Mouse (Mus musculus): ENCODE data around the gene Mttp. TPM values are rescaled to one million over a fixed set of nuclear protein-coding genes. Genes with fewer than 3 reads are reported as not detected.

Gene Mttp
- total and polyA plus RNA-seq, 3 experiments = 2.5 to 4.4 TPM; not detected in 1

DNA sequence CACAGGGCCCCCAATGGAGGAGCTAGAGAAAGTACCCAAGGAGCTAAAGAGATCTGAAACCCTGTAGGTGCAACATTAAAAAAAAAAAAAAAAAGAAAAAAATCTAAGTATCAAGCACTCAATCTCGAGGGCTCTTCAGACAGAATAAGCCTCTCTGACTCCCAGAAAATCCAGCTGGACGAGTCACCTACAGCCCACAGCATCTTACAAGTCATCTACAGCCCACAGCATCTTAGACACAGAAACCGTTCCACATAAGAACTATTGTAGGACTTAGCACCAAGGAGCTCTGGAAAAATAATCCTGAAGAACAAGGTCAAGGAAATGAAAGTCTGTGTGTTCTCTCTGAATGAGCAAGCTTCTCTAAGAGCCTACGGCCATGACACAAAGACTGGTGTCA is 42.8 kb downstream of the Mttp start:
- Histone ChIP-seq H3K9ac (ENCODE audit: control insufficient read depth, low read depth, low read length, poor library complexity, severe bottlenecking) (no peak overlapping the region), H3K4me1 (ENCODE audit: control insufficient read depth in 1 of 2, insufficient read depth in 2 of 2, low read length in 2 of 2) (no peaks in the 10 kb centered on the region), H3K27ac (ENCODE audit: control insufficient read depth, low read depth, low read length) (no peak overlapping the region), H3K4me3 (ENCODE audit: control insufficient read depth in 1 of 2, insufficient read depth in 1 of 2, low read depth in 2 of 2, low read length in 2 of 2) (no peak overlapping the region), H3K79me2 (ENCODE audit: control insufficient read depth, insufficient read depth, low read length, poor library complexity) (no peaks in the 10 kb centered on the region), H3K27me3 (ENCODE audit: control insufficient read depth in 1 of 2, insufficient read depth in 2 of 2, low read length in 2 of 2) (no peaks in the 10 kb centered on the region), H3K9me3 (replicated peaks; ENCODE audit: insufficient read depth, low read length) (no peaks in the 10 kb centered on the region), H3K36me3 (ENCODE audit: control insufficient read depth in 1 of 2, insufficient read depth in 2 of 2, low read length in 2 of 2) (no peaks in the 10 kb centered on the region)
- no peak for TF ChIP-seq ZC3H11A (IDR thresholded peaks at IDR 0.05; ENCODE audit: low read depth, low read length)
- TF ChIP-seq JUND (IDR thresholded peaks at IDR 0.05; ENCODE audit: low read depth, low read length) = no peak
- no peak for TF ChIP-seq MAFK (IDR thresholded peaks at IDR 0.05; ENCODE audit: borderline replicate concordance, low read depth, low read length)
- no peak for TF ChIP-seq USF2 (IDR thresholded peaks at IDR 0.05; ENCODE audit: borderline replicate concordance in 1 of 2, insufficient read depth in 1 of 2, low read depth in 1 of 2, low read length in 2 of 2)
- TF ChIP-seq SMC3 (IDR thresholded peaks at IDR 0.05; ENCODE audit: low read depth, low read length) = no peak
- TF ChIP-seq GATA1 (IDR thresholded peaks at IDR 0.05; ENCODE audit: low read depth, low read length) = no peak
- TF ChIP-seq POLR2AphosphoS5 (IDR thresholded peaks at IDR 0.05; ENCODE audit: borderline replicate concordance, low read depth, low read length) = no peak
- no peak for TF ChIP-seq TCF12 (IDR thresholded peaks at IDR 0.05; ENCODE audit: low read depth, low read length)
- TF ChIP-seq SIN3A (IDR thresholded peaks at IDR 0.05; ENCODE audit: low read length) = no peak
- TF ChIP-seq TAL1 (IDR thresholded peaks at IDR 0.05; ENCODE audit: low read length) = no peak
- no peak for TF ChIP-seq USF1 (IDR thresholded peaks at IDR 0.05; ENCODE audit: low read depth, low read length)
- no peak for TF ChIP-seq RAD21 (IDR thresholded peaks at IDR 0.05; ENCODE audit: low read depth, low read length)
- TF ChIP-seq CHD1 (IDR thresholded peaks at IDR 0.05; ENCODE audit: low read depth, low read length) = no peak
- TF ChIP-seq MYB (IDR thresholded peaks at IDR 0.05; ENCODE audit: low read depth, low read length) = no peak
- no peak for TF ChIP-seq MXI1 (IDR thresholded peaks at IDR 0.05; ENCODE audit: low read depth, low read length)
- no peak for TF ChIP-seq BHLHE40 (IDR thresholded peaks at IDR 0.05; ENCODE audit: borderline replicate concordance, low read depth, low read length)
- no peak for TF ChIP-seq NRF1 (IDR thresholded peaks at IDR 0.05; ENCODE audit: insufficient read depth, low read depth, low read length, poor library complexity, severe bottlenecking)
- TF ChIP-seq MEF2A (IDR thresholded peaks at IDR 0.05; ENCODE audit: extremely low read depth, insufficient replicate concordance, low read depth, low read length, poor library complexity, severe bottlenecking) = no peak
- TF ChIP-seq ZMIZ1 (IDR thresholded peaks at IDR 0.05; ENCODE audit: low read depth, low read length) = no peak
- no peak for DNase-seq (ENCODE audit: low read depth, low spot score)

GRCm38 (mm10) chr3:138097718-138098117 is 47.0 kb downstream of the Mttp start:
- no peak for DNase-seq (ENCODE audit: low read depth, low spot score)
- Histone ChIP-seq H3K79me2 (ENCODE audit: control insufficient read depth, insufficient read depth, low read length, poor library complexity) (no peaks in the 10 kb centered on the region), H3K4me3 (ENCODE audit: control insufficient read depth in 1 of 2, insufficient read depth in 1 of 2, low read depth in 2 of 2, low read length in 2 of 2) (no peak overlapping the region), H3K4me1 (ENCODE audit: control insufficient read depth in 1 of 2, insufficient read depth in 2 of 2, low read length in 2 of 2) (no peaks in the 10 kb centered on the region), H3K9me3 (replicated peaks; ENCODE audit: insufficient read depth, low read length) (no peaks in the 10 kb centered on the region), H3K27me3 (ENCODE audit: control insufficient read depth in 1 of 2, insufficient read depth in 2 of 2, low read length in 2 of 2) (no peaks in the 10 kb centered on the region), H3K27ac (ENCODE audit: control insufficient read depth, low read depth, low read length) (no peak overlapping the region), H3K9ac (ENCODE audit: control insufficient read depth, low read depth, low read length, poor library complexity, severe bottlenecking) (no peak overlapping the region), H3K36me3 (ENCODE audit: control insufficient read depth in 1 of 2, insufficient read depth in 2 of 2, low read length in 2 of 2) (no peaks in the 10 kb centered on the region)
- TF ChIP-seq MXI1 (IDR thresholded peaks at IDR 0.05; ENCODE audit: low read depth, low read length) (no peak), ZMIZ1 (IDR thresholded peaks at IDR 0.05; ENCODE audit: low read depth, low read length) (no peak), ELF1 (IDR thresholded peaks at IDR 0.05; ENCODE audit: low read depth, low read length) (no peak), SMC3 (IDR thresholded peaks at IDR 0.05; ENCODE audit: low read depth, low read length) (no peak), RAD21 (IDR thresholded peaks at IDR 0.05; ENCODE audit: low read depth, low read length) (no peak)

Data from MEL (cell line).